ENCODE assay signal across 23 mouse cellular contexts in genomic region chr14:99516703-99517102, GRCm38 (mm10).
"Had no signal": no experiment of that assay in that cellular context is flagged by ENCODE, and none has a peak within 500 bp of the region (broad histone marks: within the 10 kb centered on the region; RNA-seq: fewer than 3 reads in every experiment).

No protein-coding gene starts in this region.

- H3K9ac ChIP-seq: heart, embryonic 13.5 days; heart, embryonic 15.5 days; hindbrain, embryonic 13.5 days; hindbrain, embryonic 15.5 days; limb, embryonic 13.5 days; limb, embryonic 15.5 days; liver, embryonic 13.5 days; liver, embryonic 15.5 days had no signal

- DNase-seq: gastrocnemius, postnatal 14 days; gastrocnemius, postnatal 36 days; heart, adult 18-20 months; heart, postnatal 14 days; heart, postnatal 36 days; kidney, adult 18-20 months; kidney, adult 8-10 months; kidney, postnatal 10 days; kidney, postnatal 25 days; kidney, postnatal 4 days; layer of hippocampus, postnatal 36 days; left cerebral cortex, postnatal 4 days; liver, embryonic 13.5 days had no signal

- H3K9me3 ChIP-seq: heart, embryonic 13.5 days; heart, embryonic 15.5 days; hindbrain, embryonic 13.5 days; hindbrain, embryonic 15.5 days; limb, embryonic 13.5 days; limb, embryonic 15.5 days; liver, embryonic 13.5 days; liver, embryonic 15.5 days had no signal

- H3K27ac ChIP-seq: heart, embryonic 13.5 days; heart, embryonic 15.5 days; hindbrain, embryonic 13.5 days; hindbrain, embryonic 15.5 days; hindbrain, postnatal 0 days; layer of hippocampus, adult 2 months; limb, embryonic 13.5 days; limb, embryonic 15.5 days; liver, embryonic 13.5 days; liver, embryonic 15.5 days had no signal

- ATAC-seq: hindbrain, postnatal 0 days had no signal

- H3K27me3 ChIP-seq: heart, embryonic 13.5 days; heart, embryonic 15.5 days; hindbrain, embryonic 13.5 days; hindbrain, embryonic 15.5 days; limb, embryonic 13.5 days; limb, embryonic 15.5 days; liver, embryonic 13.5 days; liver, embryonic 15.5 days had no signal

- H3K4me2 ChIP-seq: heart, embryonic 11.5 days; heart, embryonic 13.5 days; heart, embryonic 15.5 days; hindbrain, embryonic 13.5 days; hindbrain, embryonic 15.5 days; limb, embryonic 13.5 days; limb, embryonic 15.5 days; liver, embryonic 13.5 days; liver, embryonic 15.5 days had no signal

- H3K4me3 ChIP-seq: heart, embryonic 13.5 days; heart, embryonic 15.5 days; hindbrain, embryonic 13.5 days; hindbrain, embryonic 15.5 days; layer of hippocampus, adult 2 months; limb, embryonic 13.5 days; limb, embryonic 15.5 days; liver, embryonic 13.5 days; liver, embryonic 15.5 days had no signal

- H3K4me1 ChIP-seq: heart, embryonic 13.5 days; heart, embryonic 15.5 days; hindbrain, embryonic 13.5 days; hindbrain, embryonic 15.5 days; limb, embryonic 13.5 days; limb, embryonic 15.5 days; liver, embryonic 13.5 days; liver, embryonic 15.5 days had no signal

- H3K36me3 ChIP-seq: heart, embryonic 13.5 days; heart, embryonic 15.5 days; hindbrain, embryonic 13.5 days; hindbrain, embryonic 15.5 days; limb, embryonic 13.5 days; limb, embryonic 15.5 days; liver, embryonic 13.5 days; liver, embryonic 15.5 days had no signal
